Mouse (Mus musculus) forebrain, embryonic 11.5 days (tissue): ENCODE results near the gene Slc4a11. TPM values are rescaled to one million over a fixed set of nuclear protein-coding genes. Genes with fewer than 3 reads are reported as not detected.

ENCODE experiments used
- ATAC-seq: fragments of 200-750 bp; cut with Nextera tagmentation; replicated peaks from 2 replicates; pipeline ENCODE4 v1.8.0; 2017; ENCODE audit warnings: moderate TSS enrichment; ENCODE audit not compliant: low FRiP score
- DNase-seq: peaks from one replicate; pipeline ENCODE4 v3.0.0-alpha.2; 2017; ENCODE audit warnings: low spot score
- H3K27ac ChIP-seq: fragments of 300-500 bp; sonication (generic); 2 replicates; pipeline ENCODE4 v1.5.1; 2014; ENCODE audit warnings: low read depth, low read length
- H3K27me3 ChIP-seq: fragments of 300-500 bp; sonication (generic); 2 replicates; pipeline ENCODE4 v1.6.1; 2014; ENCODE audit warnings: mild to moderate bottlenecking, low read length, mixed read lengths; ENCODE audit not compliant: control insufficient read depth, insufficient read depth
- H3K36me3 ChIP-seq: fragments of 300-500 bp; sonication (generic); 2 replicates; pipeline ENCODE4 v1.6.1; 2014; ENCODE audit warnings: mild to moderate bottlenecking, low read length, moderate library complexity, mixed read lengths; ENCODE audit not compliant: control insufficient read depth, insufficient read depth
- H3K4me1 ChIP-seq: fragments of 300-500 bp; sonication (generic); replicated peaks from 2 replicates; pipeline ENCODE4 v1.6.1; 2014; ENCODE audit warnings: low read length, mixed read lengths; ENCODE audit not compliant: control insufficient read depth, insufficient read depth
- H3K4me2 ChIP-seq: fragments of 300-500 bp; sonication (generic); 2 replicates; pipeline ENCODE4 v1.6.1; 2014; ENCODE audit warnings: low read depth, mild to moderate bottlenecking, low read length, moderate library complexity, mixed read lengths; ENCODE audit not compliant: severe bottlenecking
- H3K4me3 ChIP-seq: fragments of 300-500 bp; sonication (generic); 2 replicates; pipeline ENCODE4 v1.5.1; 2014; ENCODE audit warnings: low read depth, low read length
- H3K9ac ChIP-seq: fragments of 300-500 bp; sonication (generic); 2 replicates; pipeline ENCODE4 v1.6.1; 2014; ENCODE audit warnings: low read length
- H3K9me3 ChIP-seq: fragments of 300-500 bp; sonication (generic); 2 replicates; pipeline ENCODE4 v1.6.1; 2016; ENCODE audit warnings: low read length, mixed read lengths; ENCODE audit not compliant: control insufficient read depth
- WGBS: fragments of 180-500 bp; shearing (Covaris S2); extraction: QIAGEN DNeasy Blood & Tissue Kit; methylation state at CpG from one replicate; pipeline ENCODE4 v1.1.7; 2014; 5-methylcytosine and 5-hydroxymethylcytosine counted together
- polyA plus RNA-seq: library from polyadenylated mRNA; unstranded; fragments of >200 nt; fragmentation: Nextera tagmentation; extraction: Ambion mirVana; gene quantifications from 2 replicates; pipeline ENCODE4 v1.2.1, GENCODE M21; 2014

Gene Slc4a11
- polyA plus RNA-seq = 1.2 TPM in 2 replicates

DNA sequence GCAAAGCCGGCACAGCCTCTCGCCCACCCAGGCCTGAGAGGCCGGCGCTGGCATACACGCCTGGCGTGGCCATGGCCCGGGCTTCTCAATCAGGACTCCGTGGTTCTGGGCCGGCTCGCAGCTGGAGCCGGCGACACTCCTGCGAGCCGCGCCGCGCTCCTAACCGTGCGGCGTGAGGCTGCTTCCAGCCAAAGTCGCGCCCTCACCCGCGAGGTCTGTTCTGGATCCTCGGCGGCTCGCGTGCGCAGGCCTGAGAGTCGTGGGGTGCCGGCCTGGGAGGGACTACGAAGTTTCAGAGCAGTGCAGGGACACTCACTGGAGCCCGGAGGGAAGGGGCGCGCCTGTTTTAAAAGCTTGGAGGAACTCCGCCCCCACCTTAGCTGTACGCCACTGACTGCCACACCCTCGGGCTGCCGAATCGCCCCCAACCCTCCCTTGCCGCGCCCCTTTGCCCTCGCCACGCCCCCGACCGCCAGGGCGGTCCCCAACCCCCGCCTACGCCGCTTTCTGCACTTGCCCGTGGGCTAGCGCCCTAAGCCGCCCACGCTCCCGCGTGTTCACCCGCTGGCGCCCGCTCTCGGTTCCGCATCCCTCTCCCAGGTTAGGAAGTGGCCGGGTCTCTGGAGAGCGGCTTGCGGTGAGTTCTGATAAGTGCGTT lies at the start of gene Slc4a11:
Slc4a11 (minus strand) TSS at position 367 of the 658 bp plus-strand sequence.
- peak; percentile 82 for DNase-seq
- ATAC-seq = peak; percentile 74
- under 1% methylated on average over 64 of the region's 65 CpGs for WGBS
- Histone ChIP-seq H3K27me3 (peaks cover 26% of the 10 kb centered on the region), H3K4me3 (peak within 1 kb of the TSS; percentile 58), H3K4me2 (peak within 1 kb of the TSS; percentile 100), H3K9me3 (no peaks in the 10 kb centered on the region), H3K4me1 (peaks cover 2% of the 10 kb centered on the region; the same call in 1 of the 2 replicates), H3K9ac (peak within 1 kb of the TSS; percentile 49), H3K27ac (no peak within 1 kb of the TSS), H3K36me3 (no peaks in the 10 kb centered on the region)

DNA sequence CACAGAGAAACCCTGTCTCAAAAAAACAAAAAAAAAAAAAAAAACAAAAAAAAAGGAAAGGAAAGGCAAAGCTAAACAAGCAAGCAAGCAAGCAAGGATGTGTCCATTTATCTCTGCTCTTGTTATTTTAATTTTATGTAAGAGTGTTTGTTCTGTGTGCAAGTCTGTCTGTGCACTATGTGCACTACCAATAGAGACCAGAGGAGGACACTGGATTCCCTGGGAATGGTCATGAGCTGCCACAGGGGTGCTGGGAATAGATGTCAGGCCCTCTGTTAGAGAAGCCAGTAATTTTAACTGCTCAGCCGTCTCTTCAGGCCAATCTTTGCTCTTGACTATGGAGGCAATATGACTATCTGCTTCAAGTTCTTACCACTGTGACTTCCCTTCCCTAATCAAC lies 46.3 kb upstream of the Slc4a11 start:
- no peak overlapping the region for H3K4me3 ChIP-seq
- 91% methylated on average over 1 of the region's 1 CpGs for WGBS
- no peak for DNase-seq
- no peaks in the 10 kb centered on the region; the same call in 1 of the 2 replicates for H3K9me3 ChIP-seq
- H3K4me1 ChIP-seq = no peaks in the 10 kb centered on the region
- peaks cover 9% of the 10 kb centered on the region; the same call in 1 of the 2 replicates for H3K36me3 ChIP-seq
- no peak overlapping the region for H3K27ac ChIP-seq
- no peak for ATAC-seq
- no peak overlapping the region for H3K9ac ChIP-seq
- no peak overlapping the region for H3K4me2 ChIP-seq
- no peaks in the 10 kb centered on the region for H3K27me3 ChIP-seq

DNA sequence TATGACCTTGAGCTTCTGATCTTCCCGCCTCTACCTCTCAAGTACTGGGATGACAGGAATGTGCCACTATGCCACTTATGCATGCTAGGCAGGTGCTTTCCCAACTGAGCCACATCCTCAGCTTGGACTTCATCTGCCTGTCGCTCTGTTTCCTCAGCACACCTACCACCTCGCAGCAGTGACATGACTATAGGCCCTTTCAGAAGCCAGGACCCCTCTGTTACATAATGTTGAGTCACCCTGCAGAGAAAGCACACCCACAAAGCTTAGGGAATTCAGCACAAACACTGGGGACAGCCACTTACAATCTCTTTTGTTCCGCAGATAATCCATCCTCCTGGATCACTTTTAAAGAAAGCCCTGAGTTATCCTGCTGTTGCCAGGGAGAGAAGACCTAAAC lies 42.8 kb upstream of the Slc4a11 start:
- Histone ChIP-seq H3K9me3 (no peaks in the 10 kb centered on the region; the same call in 1 of the 2 replicates), H3K4me1 (no peaks in the 10 kb centered on the region), H3K4me3 (no peak overlapping the region), H3K36me3 (peaks cover 3% of the 10 kb centered on the region; the same call in 1 of the 2 replicates), H3K4me2 (no peak overlapping the region), H3K27me3 (no peaks in the 10 kb centered on the region), H3K9ac (no peak overlapping the region), H3K27ac (no peak overlapping the region)
- no peak for ATAC-seq
- no peak for DNase-seq
- WGBS = 30% methylated on average over 4 of the region's 4 CpGs

DNA sequence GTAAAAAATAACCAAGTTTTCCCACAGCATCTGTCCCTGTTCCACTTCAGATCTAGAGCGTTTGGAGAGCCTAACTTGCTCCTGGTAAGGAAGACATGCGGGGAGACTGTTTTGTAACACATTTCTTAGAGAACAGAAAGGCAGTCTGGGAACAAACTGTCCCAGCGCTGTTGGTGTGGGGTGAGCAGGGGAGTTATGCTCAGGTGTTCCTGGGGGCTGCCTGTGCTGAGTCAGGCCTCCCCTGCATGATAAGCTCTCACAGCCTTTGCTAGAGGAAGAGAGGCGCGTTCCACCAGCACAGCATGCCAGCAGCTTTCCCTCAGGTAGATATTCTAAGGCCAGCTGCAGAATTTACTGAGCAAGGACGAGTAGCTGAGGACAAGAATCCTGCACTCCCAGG lies 40.7 kb upstream of the Slc4a11 start:
- no peak for DNase-seq
- Histone ChIP-seq H3K27ac (no peak overlapping the region), H3K36me3 (peaks cover under 1% of the 10 kb centered on the region; the same call in 1 of the 2 replicates), H3K4me3 (no peak overlapping the region), H3K27me3 (no peaks in the 10 kb centered on the region), H3K4me2 (no peak overlapping the region), H3K4me1 (no peaks in the 10 kb centered on the region), H3K9ac (no peak overlapping the region), H3K9me3 (no peaks in the 10 kb centered on the region)
- WGBS = 82% methylated on average over 6 of the region's 6 CpGs
- ATAC-seq = no peak

DNA sequence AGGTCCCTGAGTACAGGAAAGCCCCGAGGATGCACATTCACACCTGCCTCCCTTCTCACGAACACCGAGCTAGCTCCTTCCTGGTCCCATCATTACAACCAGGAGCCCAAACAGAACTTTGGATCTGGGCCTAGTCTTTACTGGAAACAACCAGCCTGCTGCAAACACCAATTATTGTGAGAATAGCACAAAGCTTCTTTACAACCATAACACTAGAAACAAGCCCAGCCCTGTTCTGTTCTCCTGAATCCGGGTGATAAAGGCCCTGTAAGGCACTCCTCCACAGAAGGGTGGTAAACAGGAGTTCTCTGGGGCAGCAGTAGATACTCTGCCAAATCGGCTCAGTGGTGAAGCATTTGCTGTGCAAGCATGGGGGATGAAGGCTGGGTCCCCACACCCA lies 38.0 kb upstream of the Slc4a11 start:
- Histone ChIP-seq H3K9ac (no peak overlapping the region), H3K36me3 (0 out of 2 replicates have a peak, but pooled peaks cover 2% of the 10 kb centered on the region), H3K9me3 (no peaks in the 10 kb centered on the region), H3K27me3 (no peaks in the 10 kb centered on the region), H3K4me2 (no peak overlapping the region), H3K4me3 (no peak overlapping the region), H3K4me1 (no peaks in the 10 kb centered on the region), H3K27ac (no peak overlapping the region)
- WGBS = 88% methylated on average over 5 of the region's 5 CpGs
- ATAC-seq (no peak), DNase-seq (no peak)

DNA sequence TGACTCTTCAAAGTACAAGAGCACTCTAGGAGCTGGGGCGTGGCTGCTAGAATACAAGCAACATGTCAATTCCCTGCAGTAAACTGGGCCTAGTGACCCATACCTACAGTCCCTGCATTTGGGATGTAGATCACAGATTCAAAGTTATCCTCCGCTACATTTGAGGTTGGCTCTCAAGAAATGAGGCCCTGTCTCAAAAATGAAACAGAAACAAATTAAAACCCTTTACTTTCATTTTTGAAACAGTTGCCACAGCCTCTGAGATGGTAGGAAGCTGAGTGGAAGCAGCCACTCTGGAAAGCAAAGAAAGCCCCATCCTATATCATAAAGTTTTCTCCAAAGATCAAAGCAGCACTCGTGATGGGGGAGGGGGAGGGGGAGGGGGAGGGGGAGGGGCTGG lies 36.1 kb upstream of the Slc4a11 start:
- H3K9ac ChIP-seq = no peak overlapping the region
- no peaks in the 10 kb centered on the region for H3K27me3 ChIP-seq
- no peaks in the 10 kb centered on the region for H3K4me1 ChIP-seq
- DNase-seq = no peak
- WGBS = 88% methylated on average over 3 of the region's 3 CpGs
- H3K36me3 ChIP-seq = peaks cover 9% of the 10 kb centered on the region; the same call in 1 of the 2 replicates
- H3K27ac ChIP-seq = no peak overlapping the region
- no peaks in the 10 kb centered on the region for H3K9me3 ChIP-seq
- no peak overlapping the region for H3K4me3 ChIP-seq
- no peak for ATAC-seq
- no peak overlapping the region for H3K4me2 ChIP-seq

DNA sequence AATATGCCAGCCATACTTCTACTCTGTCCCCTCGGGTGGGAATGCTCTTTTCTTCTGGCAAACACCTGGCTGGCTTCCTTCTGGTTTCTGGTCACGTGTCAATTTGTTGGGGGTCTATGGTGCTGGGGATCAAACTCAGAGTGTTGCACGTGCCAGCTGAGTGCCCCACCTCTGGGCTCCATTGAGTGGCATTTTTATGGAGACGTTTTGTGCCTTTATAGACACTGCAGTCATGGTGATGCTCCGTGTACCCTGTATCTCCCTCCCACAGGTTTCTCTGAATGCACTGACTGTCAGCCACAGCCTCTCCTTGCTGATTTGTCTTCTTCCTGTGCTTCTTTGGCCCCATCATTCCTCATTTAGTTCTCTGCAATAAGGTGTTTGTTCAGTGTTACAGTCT lies 34.5 kb upstream of the Slc4a11 start:
- Histone ChIP-seq H3K4me3 (no peak overlapping the region), H3K27me3 (no peaks in the 10 kb centered on the region), H3K4me1 (no peaks in the 10 kb centered on the region), H3K36me3 (peaks cover 13% of the 10 kb centered on the region; the same call in 1 of the 2 replicates), H3K9me3 (no peaks in the 10 kb centered on the region), H3K27ac (no peak overlapping the region), H3K9ac (no peak overlapping the region), H3K4me2 (no peak overlapping the region)
- 71% methylated on average over 5 of the region's 5 CpGs for WGBS
- DNase-seq (no peak), ATAC-seq (no peak)

DNA sequence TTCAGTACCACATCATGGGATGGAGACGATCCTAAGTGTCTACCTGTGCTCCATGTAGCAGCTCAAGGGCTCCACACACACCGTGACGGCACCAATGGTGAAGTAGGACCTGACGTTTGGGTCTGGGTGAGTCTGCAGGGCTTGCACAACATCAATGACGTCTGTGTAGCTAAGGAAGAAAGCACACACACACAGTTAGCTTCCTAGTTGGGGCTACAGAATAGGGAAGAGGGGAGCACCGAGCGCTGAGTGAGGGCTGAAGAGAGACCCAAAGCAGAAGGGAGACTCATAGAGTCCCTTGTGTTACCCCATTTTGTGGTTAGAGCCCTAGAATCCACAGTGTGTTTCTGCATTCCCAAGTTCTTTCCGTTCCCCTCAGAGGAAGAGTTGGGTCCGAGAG lies 33.4 kb upstream of the Slc4a11 start:
- H3K4me3 ChIP-seq = no peak overlapping the region
- H3K27ac ChIP-seq = no peak overlapping the region
- H3K4me1 ChIP-seq = no peaks in the 10 kb centered on the region
- no peaks in the 10 kb centered on the region for H3K27me3 ChIP-seq
- H3K36me3 ChIP-seq = peaks cover 13% of the 10 kb centered on the region; the same call in 1 of the 2 replicates
- no peak overlapping the region for H3K4me2 ChIP-seq
- H3K9ac ChIP-seq = no peak overlapping the region
- ATAC-seq (no peak), DNase-seq (no peak)
- no peaks in the 10 kb centered on the region for H3K9me3 ChIP-seq
- 88% methylated on average over 9 of the region's 9 CpGs for WGBS
